Mouse (Mus musculus): Measurements from ENCODE around the gene Plekha3. TPM values are rescaled to one million over a fixed set of nuclear protein-coding genes. Genes with fewer than 3 reads are reported as not detected.

Gene Plekha3
- total RNA-seq, 2 experiments from 2014 or later, result 7.2 to 8.4 TPM

- no peak for DNase-seq
Measured at GRCm38 (mm10) chr2:76676401-76677226, 1.5 kb downstream of the Plekha3 start.

- no peak for DNase-seq
Measured at GRCm38 (mm10) chr2:76682301-76682700, 7.2 kb downstream of the Plekha3 start.

- no peak for DNase-seq
Measured at GRCm38 (mm10) chr2:76686986-76687385, 11.9 kb downstream of the Plekha3 start.

GRCm38 (mm10) chr2:76687608-76688007 lies 12.5 kb downstream of the Plekha3 start:
- DNase-seq, result no peak

- no peak for DNase-seq
Measured at GRCm38 (mm10) chr2:76688162-76688561, 13.1 kb downstream of the Plekha3 start.

- DNase-seq, result no peak
Measured at GRCm38 (mm10) chr2:76690436-76691204, 15.5 kb downstream of the Plekha3 start.

- no peak for DNase-seq
Measured at GRCm38 (mm10) chr2:76693765-76694164, 18.7 kb downstream of the Plekha3 start.

- DNase-seq, result no peak
Measured at GRCm38 (mm10) chr2:76695290-76695689, 20.2 kb downstream of the Plekha3 start.

GRCm38 (mm10) chr2:76702188-76702587 lies 27.1 kb downstream of the Plekha3 start:
- peak; percentile 40 for DNase-seq

GRCm38 (mm10) chr2:76702751-76703150 lies 27.7 kb downstream of the Plekha3 start:
- no peak for DNase-seq

GRCm38 (mm10) chr2:76705655-76706054 lies 30.6 kb downstream of the Plekha3 start:
- no peak for DNase-seq

GRCm38 (mm10) chr2:76708512-76708911 lies 33.4 kb downstream of the Plekha3 start:
- DNase-seq, result no peak

- DNase-seq, result no peak
Measured at GRCm38 (mm10) chr2:76714984-76715383, 39.9 kb downstream of the Plekha3 start.

GRCm38 (mm10) chr2:76719650-76720049 lies 44.6 kb downstream of the Plekha3 start:
- no peak for DNase-seq

Other genes starting within 250 kb of the Plekha3 start
- gene Prkra, start 27.3 kb upstream of the Plekha3 start, total RNA-seq (2021), result 10 to 100 TPM; 10.3 to 13.4 TPM
- not detected for gene Pjvk, start 26.8 kb upstream of the Plekha3 start, total RNA-seq (2021)
- gene Fkbp7, start 2.2 kb upstream of the Plekha3 start, total RNA-seq (2021), result 10 to 100 TPM; 26.9 to 40.5 TPM